Mouse (Mus musculus) liver, embryonic 14.5 days (tissue): ENCODE data around the gene Bfsp2. TPM values are rescaled to one million over a fixed set of nuclear protein-coding genes. Genes with fewer than 3 reads are reported as not detected.
"Not testable (repeated sequence)": the region's sequence is repeated elsewhere in the genome, so short reads cannot be mapped to it uniquely, and the experiment has no call there.

Experiments used
- ATAC-seq: fragments of 200-750 bp; cut with Nextera tagmentation; 2 replicates; pipeline ENCODE4 v1.8.0; 2017; ENCODE audit warnings: moderate number of reproducible peaks, mild to moderate bottlenecking, moderate library complexity; ENCODE audit not compliant: insufficient read depth
- DNase-seq, 3 experiments: peaks; one replicate each; pipeline ENCODE4 v3.0.0-alpha.2; 2012 to 2013; ENCODE audit warnings: low read depth in 3 of 3, low spot score in 3 of 3
- H3K27ac ChIP-seq: fragments of 300-500 bp; sonication (generic); 2 replicates; pipeline ENCODE4 v1.5.1; 2014; ENCODE audit warnings: moderate library complexity, mild to moderate bottlenecking, control low read depth, inconsistent platforms
- H3K27me3 ChIP-seq: fragments of 300-500 bp; sonication (generic); 2 replicates; pipeline ENCODE4 v1.6.1; 2014; ENCODE audit warnings: mild to moderate bottlenecking, low read length, moderate library complexity; ENCODE audit not compliant: control insufficient read depth, insufficient read depth
- H3K36me3 ChIP-seq: fragments of 300-500 bp; sonication (generic); replicated peaks from 2 replicates; pipeline ENCODE4 v1.6.1; 2014; ENCODE audit warnings: low read depth; ENCODE audit not compliant: control insufficient read depth, insufficient read depth
- H3K4me1 ChIP-seq, 2 experiments: fragments of 200-500 bp in 1 of 2; fragments of 300-500 bp in 1 of 2; sonication (generic) in 1 of 2; replicated peaks; 2 replicates each; pipeline ENCODE4 v1.6.1; 2012 to 2014; ENCODE audit warnings: antibody characterized with exemption in 1 of 2, inconsistent platforms in 1 of 2, low read length in 1 of 2; ENCODE audit not compliant: control insufficient read depth in 2 of 2, insufficient read depth in 2 of 2
- H3K4me2 ChIP-seq: fragments of 300-500 bp; sonication (generic); 2 replicates; pipeline ENCODE4 v1.6.1; 2014; ENCODE audit warnings: low read depth, mild to moderate bottlenecking, control low read depth, moderate library complexity
- H3K4me3 ChIP-seq, 2 experiments: fragments of 200-500 bp in 1 of 2; fragments of 300-500 bp in 1 of 2; sonication (generic) in 1 of 2; 2 replicates each; pipeline ENCODE4 v1.5.1; 2012 to 2014; ENCODE audit warnings: low read depth in 2 of 2, low read length in 2 of 2, mild to moderate bottlenecking in 2 of 2, control low read depth in 1 of 2, inconsistent platforms in 1 of 2, moderate library complexity in 1 of 2; ENCODE audit not compliant: insufficient read depth in 1 of 2
- H3K9ac ChIP-seq: fragments of 300-500 bp; sonication (generic); replicated peaks from 2 replicates; pipeline ENCODE4 v1.6.1; 2014; ENCODE audit warnings: mild to moderate bottlenecking, control low read depth, moderate library complexity
- H3K9me3 ChIP-seq: fragments of 300-500 bp; sonication (generic); 2 replicates; pipeline ENCODE4 v1.6.1; 2016; ENCODE audit warnings: low read length, mixed read lengths; ENCODE audit not compliant: control insufficient read depth
- CTCF ChIP-seq: IDR thresholded peaks from 2 replicates; pipeline ENCODE4 v1.5.1; 2016; ENCODE audit warnings: antibody characterized with exemption, low read depth, control low read depth
- EP300 ChIP-seq: IDR thresholded peaks from 2 replicates; pipeline ENCODE4 v1.6.1; 2016; ENCODE audit warnings: antibody characterized with exemption, low read depth
- WGBS: fragments of 180-500 bp; shearing (Covaris S2); extraction: QIAGEN DNeasy Blood & Tissue Kit; methylation state at CpG from one replicate; pipeline ENCODE4 v1.1.7; 2014; ENCODE audit not compliant: insufficient replicate concordance; 5-methylcytosine and 5-hydroxymethylcytosine counted together
- polyA plus RNA-seq, 2 experiments: library from polyadenylated mRNA; depleted of rRNA in 1 of 2; stranded (reverse) in 1 of 2; unstranded in 1 of 2; fragments of >200 nt; fragmentation: Nextera tagmentation in 1 of 2; extraction: Ambion mirVana in 1 of 2; gene quantifications; 2 replicates each; pipeline versions ENCODE4 v1.2.1 to v1.2.3; 2012 to 2014

Bfsp2 gene
- polyA plus RNA-seq, 2 experiments = 0.73 to 1.0 TPM

GRCm38 (mm10) chr9:103420844-103421243, 59.4 kb downstream of the Bfsp2 start:
- H3K4me1 ChIP-seq = 0 out of 4 replicates have a peak, but pooled peaks cover 0 to 3% of the 10 kb centered on the region in 2 experiments
- whole genome bisulfite sequencing = 59% methylated on average over 3 of the region's 3 CpGs
- H3K9ac ChIP-seq = no peak overlapping the region
- no peaks in the 10 kb centered on the region for H3K36me3 ChIP-seq
- no peak overlapping the region for H3K27ac ChIP-seq
- no peak overlapping the region for H3K4me3 ChIP-seq
- no peak for DNase-seq
- no peaks in the 10 kb centered on the region for H3K27me3 ChIP-seq
- no peak overlapping the region for H3K4me2 ChIP-seq
- no peak for ATAC-seq
- H3K9me3 ChIP-seq = no peaks in the 10 kb centered on the region
- TF ChIP-seq CTCF (no peak), EP300 (no peak)

- H3K9me3 ChIP-seq = no peaks in the 10 kb centered on the region
- no peak overlapping the region for H3K9ac ChIP-seq
- no peaks in the 10 kb centered on the region for H3K36me3 ChIP-seq
- H3K4me2 ChIP-seq = no peak overlapping the region
- H3K4me3 ChIP-seq = no peak overlapping the region
- no peak for ATAC-seq
- H3K27ac ChIP-seq = no peak overlapping the region
- no peaks in the 10 kb centered on the region for H3K27me3 ChIP-seq
- TF ChIP-seq EP300 (no peak), CTCF (no peak)
- H3K4me1 ChIP-seq = no peaks in the 10 kb centered on the region
- DNase-seq = no peak
- WGBS = 68% methylated on average over 2 of the region's 2 CpGs
Measured at GRCm38 (mm10) chr9:103418786-103419185, 61.4 kb downstream of the Bfsp2 start.

DNA sequence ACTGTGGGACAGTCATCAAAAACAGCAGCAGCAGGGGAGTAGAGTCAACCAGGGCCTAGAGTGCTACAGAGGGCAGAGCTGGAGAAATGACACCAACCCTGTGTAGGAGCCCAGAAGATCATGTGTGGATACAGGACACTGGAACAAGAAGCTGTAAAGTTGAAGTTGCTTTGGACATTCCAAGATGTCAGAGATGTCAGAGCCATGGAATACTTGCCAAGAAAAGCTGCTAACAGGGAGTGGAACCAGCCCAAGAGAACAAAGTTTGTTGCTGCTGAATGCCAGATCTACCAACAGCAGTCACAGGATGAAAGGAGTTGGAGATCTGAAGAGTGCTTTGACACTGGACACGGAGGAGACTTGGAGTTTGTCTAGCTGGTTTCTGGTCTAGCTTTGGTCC, 62.0 kb downstream of the Bfsp2 start:
- not testable (repeated sequence) for H3K4me1 ChIP-seq, ATAC-seq, H3K27me3 ChIP-seq, H3K36me3 ChIP-seq, H3K27ac ChIP-seq, H3K9ac ChIP-seq, DNase-seq, H3K4me2 ChIP-seq, H3K9me3 ChIP-seq, H3K4me3 ChIP-seq
- 81% methylated on average over 1 of the region's 1 CpGs for WGBS

- Histone ChIP-seq H3K27me3 (no peaks in the 10 kb centered on the region), H3K9ac (no peak overlapping the region), H3K9me3 (no peaks in the 10 kb centered on the region), H3K4me3 (no peak overlapping the region), H3K27ac (no peak overlapping the region), H3K4me1 (no peaks in the 10 kb centered on the region), H3K36me3 (no peaks in the 10 kb centered on the region), H3K4me2 (no peak overlapping the region)
- no peak for ATAC-seq
- TF ChIP-seq CTCF (no peak), EP300 (no peak)
- no peak for DNase-seq
- WGBS = 64% methylated on average over 9 of the region's 9 CpGs
Measured at GRCm38 (mm10) chr9:103413457-103413856, 66.8 kb downstream of the Bfsp2 start.

- Histone ChIP-seq H3K9me3 (no peaks in the 10 kb centered on the region), H3K27ac (no peak overlapping the region), H3K27me3 (no peaks in the 10 kb centered on the region), H3K4me2 (no peak overlapping the region), H3K36me3 (no peaks in the 10 kb centered on the region), H3K9ac (no peak overlapping the region), H3K4me1 (no peaks in the 10 kb centered on the region), H3K4me3 (no peak overlapping the region)
- DNase-seq = no peak
- 56% methylated on average over 2 of the region's 2 CpGs for WGBS
- TF ChIP-seq EP300 (no peak), CTCF (no peak)
- ATAC-seq = no peak
Measured at GRCm38 (mm10) chr9:103409119-103409518, 71.1 kb downstream of the Bfsp2 start.
